Mouse (Mus musculus): ENCODE measurements around the gene Gm3002.
"Not testable (repeated sequence)": the region's sequence is repeated elsewhere in the genome, so short reads cannot be mapped to it uniquely, and the experiment has no call there.

Gm3002 gene

DNA sequence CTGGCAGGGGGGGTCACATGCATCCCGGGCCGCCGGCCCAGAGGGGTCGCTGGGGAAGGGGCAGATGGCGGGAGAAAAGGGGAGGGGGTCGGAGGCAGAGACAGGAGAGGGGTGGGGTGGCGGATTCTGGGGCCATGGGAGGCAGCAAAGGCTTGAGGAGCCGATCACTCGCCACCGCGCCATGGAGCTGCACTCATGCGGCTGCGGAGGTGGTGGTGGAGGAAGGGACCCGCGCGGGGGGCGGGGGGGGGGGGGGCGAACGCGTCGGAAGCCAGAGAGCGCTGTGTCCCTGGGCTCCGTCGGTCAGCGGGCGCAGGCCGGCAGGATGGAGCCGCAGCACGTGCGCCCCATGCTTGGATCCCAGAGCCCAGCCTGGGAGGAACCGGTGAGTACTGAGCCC lies at the start of gene Gm3002:
Gene Gm3002 (plus strand): TSS at position 301 of the 400 bp plus-strand sequence.
- POLR2A ChIA-PET = not testable (repeated sequence)

DNA sequence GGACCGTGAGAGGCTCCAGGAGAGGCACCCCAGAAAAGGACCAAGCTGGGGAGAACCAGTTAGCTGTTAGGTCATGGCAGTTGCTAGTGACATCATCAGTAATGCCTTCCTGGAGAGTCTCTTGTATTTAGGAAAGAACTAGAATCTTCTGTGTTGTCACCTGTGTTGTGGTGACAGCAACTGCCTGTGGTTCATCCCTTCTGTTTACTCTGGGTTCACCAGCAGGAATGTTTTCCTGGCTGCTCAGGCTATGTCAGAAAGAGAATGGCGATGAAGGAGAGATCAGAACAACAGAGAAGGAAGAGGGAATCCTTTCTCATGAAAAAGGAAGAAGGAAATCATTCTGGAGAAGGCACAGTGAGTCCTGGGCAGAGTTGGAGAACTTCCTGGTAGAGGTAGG lies 36.1 kb downstream of the Gm3002 start, which contains the start of gene Gm3033:
Gene Gm3033 (plus strand): TSS at position 301 of the 400 bp plus-strand sequence.
- CTCF ChIA-PET, POLR2A ChIA-PET: not testable (repeated sequence)

More for the DNA sequence above, at the start of gene Gm3002:
- CTCF ChIA-PET = not testable (repeated sequence)

DNA sequence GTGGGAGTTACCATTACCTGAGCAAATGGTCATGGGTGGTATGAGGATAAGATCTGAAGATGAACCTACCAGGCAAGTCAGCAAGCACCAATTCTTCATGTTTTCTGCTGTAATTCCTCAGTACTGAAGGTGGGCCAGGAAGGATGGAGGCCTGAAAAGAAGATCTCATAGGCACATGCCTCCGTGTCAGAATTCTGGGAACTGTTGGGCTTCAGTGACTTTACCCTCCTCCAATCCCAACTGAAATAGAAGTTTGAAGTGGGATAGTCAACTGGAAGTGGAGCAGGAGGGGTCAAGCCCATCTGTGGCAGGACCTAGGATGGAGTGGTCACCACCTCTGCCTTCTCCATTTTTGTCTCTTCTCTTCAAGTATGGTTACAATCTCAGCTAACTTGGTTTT lies 74.0 kb downstream of the Gm3002 start, which contains the start of gene Gm2916:
Gene Gm2916 (plus strand): TSS at position 301 of the 400 bp plus-strand sequence.
- CTCF ChIA-PET = not testable (repeated sequence)

DNA sequence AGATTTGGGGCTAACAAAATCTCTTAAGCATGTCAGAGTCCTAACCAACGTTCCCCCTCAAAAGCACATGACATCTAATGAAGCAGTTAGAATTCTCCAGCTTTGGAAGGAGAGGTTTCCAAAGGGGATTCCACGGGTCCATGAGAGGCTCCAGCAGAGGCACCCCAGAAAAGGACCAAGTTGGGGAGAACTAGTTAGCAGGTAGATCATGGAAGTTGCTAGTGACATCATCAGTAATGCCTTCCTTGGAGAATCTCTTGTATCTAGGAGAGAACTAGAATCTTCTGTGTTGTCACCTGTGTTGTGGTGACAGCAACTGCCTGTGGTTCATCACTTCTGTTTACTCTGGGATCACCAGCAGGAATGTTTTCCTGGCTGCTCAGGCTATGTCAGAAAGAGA lies 121.6 kb downstream of the Gm3002 start, which contains the start of gene Gm3029:
Gene Gm3029 (plus strand): TSS at position 301 of the 400 bp plus-strand sequence.
- POLR2A ChIA-PET, CTCF ChIA-PET: not testable (repeated sequence)

More for the DNA sequence above, 74.0 kb downstream of the Gm3002 start, which contains the start of gene Gm2916:
- POLR2A ChIA-PET = not testable (repeated sequence)

DNA sequence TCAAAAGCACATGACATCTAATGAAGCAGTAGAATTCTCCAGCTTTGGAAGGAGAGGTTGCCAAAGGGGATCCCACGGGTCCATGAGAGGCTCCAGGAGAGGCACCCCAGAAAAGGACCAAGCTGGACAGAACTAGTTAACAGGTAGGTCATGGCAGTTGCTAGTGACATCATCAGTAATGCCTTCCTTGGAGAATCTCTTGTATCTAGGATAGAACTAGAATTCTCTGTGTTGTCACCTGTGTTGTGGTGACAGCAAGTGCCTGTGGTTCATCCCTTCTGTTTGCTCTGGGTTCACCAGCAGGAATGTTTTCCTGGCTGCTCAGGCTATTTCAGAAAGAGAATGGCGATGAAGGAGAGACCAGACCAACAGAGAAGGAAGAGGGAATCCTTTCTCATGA lies 153.4 kb downstream of the Gm3002 start, which contains the start of gene Gm3095:
Gene Gm3095 (plus strand): TSS at position 301 of the 400 bp plus-strand sequence.
- CTCF ChIA-PET = not testable (repeated sequence)

DNA sequence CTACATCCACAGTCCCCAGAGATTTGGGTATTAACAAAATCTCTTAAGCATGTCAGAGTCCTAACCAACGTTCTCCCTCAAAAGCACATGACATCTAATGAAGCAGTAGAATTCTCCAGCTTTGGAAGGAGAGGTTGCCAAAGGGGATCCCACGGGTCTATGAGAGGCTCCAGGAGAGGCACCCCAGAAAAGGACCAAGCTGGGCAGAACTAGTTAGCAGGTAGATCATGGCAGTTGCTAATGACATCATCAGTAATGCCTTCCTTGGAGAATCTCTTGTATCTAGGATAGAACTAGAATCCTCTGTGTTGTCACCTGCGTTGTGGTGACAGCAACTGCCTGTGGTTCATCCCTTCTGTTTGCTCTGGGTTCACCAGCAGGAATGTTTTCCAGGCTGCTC lies 188.2 kb downstream of the Gm3002 start, which contains the start of gene Gm3099:
Gene Gm3099 (plus strand): TSS at position 301 of the 400 bp plus-strand sequence.
- POLR2A ChIA-PET, CTCF ChIA-PET: not testable (repeated sequence)

More for the DNA sequence above, 153.4 kb downstream of the Gm3002 start, which contains the start of gene Gm3095:
- POLR2A ChIA-PET = not testable (repeated sequence)
